Mouse (Mus musculus): ENCODE results near the gene Ebf1.
A peak's percentile ranks its signal among the peaks of the same experiment; 100 is the strongest.
"Not testable (repeated sequence)": the region's sequence is repeated elsewhere in the genome, so short reads cannot be mapped to it uniquely, and the experiment has no call there.

Ebf1 gene

GRCm38 (mm10) chr11:44616788-44617712 lies at the start of gene Ebf1:
Gene Ebf1, plus strand, starts transcription at chr11:44617317.
- peak; percentile 96 for DNase-seq (ENCODE audit: low spot score)

- not testable (repeated sequence) for DNase-seq (ENCODE audit: low spot score)
Measured at GRCm38 (mm10) chr11:44570336-44570735, 46.8 kb upstream of the Ebf1 start.

DNA sequence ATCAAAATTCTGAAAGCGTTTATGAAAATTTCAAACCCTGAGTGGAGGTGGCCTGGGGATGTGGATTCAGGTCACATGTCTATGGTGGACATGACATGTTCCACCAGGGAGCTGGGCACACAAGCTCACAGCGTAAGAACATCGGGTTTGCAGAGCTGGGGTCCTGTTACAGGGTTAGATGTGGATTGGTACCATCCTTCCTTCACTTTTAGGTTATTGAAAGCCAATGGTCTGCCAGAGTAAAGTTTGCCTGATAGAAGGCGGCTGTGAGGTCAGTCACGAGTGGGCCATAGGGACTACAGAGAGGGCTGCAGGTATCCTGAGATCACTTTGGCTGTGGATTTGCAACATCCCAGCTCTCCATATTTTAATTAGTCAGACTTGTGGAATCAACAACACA lies 44.3 kb upstream of the Ebf1 start:
- DNase-seq (ENCODE audit: low spot score) = no peak

DNA sequence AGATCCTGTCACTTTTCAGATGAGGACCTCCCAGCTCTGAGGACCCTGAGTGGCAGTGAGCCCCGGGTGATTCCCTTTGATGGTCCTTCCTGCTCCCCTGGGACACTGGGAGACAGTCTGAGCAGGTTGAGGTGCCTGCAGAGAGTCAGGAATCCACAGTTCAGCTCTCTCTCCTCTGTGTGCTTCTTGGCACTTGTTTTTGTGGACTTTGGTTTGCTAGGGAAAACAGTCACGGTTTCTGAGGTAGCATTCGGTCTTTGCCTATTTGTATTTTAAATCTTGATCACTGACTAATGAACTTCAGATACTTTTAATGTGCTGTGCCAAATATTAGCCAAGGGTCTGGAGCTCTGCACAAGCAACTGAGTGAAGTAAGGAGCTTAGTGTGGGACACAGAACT lies 43.7 kb upstream of the Ebf1 start:
- no peak for DNase-seq (ENCODE audit: low spot score)

GRCm38 (mm10) chr11:44574391-44574790 lies 42.7 kb upstream of the Ebf1 start:
- no peak for DNase-seq (ENCODE audit: low spot score)

DNA sequence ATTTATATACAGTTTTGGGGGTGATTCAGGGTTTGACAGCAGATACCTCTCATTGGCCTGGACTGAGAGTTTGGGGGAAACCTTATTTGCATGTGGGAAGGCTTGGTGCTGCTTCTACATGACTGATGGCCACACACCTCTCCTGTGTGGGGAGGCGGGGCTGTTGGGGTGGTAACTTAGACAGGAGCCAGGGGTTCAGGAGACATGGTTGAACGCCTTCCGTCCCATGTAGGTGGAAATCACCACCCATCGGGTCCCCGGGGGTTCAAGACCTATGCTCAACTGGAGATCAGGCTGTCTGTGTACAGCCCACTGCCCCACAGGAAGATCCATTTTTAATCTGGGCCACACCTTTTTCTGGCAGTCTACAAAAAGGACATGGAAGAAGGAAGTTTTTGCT lies 42.3 kb upstream of the Ebf1 start:
- DNase-seq (ENCODE audit: low spot score) = no peak

DNA sequence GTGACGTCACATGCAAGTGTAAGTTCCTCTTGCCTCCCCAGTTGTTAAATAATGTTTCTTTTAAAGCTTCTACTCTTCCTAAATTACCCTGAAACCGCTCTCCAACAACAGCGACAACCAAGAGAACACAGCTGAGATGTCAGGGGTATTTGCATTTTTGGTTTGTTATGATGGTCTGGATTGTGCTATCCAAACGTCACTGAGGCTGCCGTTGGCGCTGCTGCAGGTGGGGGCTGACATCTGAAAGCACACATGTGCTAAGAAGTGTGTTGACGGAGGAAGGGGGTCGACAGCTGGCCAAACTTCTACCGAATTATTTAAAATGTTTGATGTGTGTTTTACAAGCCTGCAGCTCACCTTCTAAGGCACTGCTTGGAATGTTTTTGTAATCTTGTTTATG lies 39.2 kb upstream of the Ebf1 start:
- no peak for DNase-seq (ENCODE audit: low spot score)

- peak; percentile 51 for DNase-seq (ENCODE audit: low spot score)
Measured at GRCm38 (mm10) chr11:44581277-44581683, 35.8 kb upstream of the Ebf1 start.

- peak; percentile 97 for DNase-seq (ENCODE audit: low spot score)
Measured at GRCm38 (mm10) chr11:44586047-44586696, 30.9 kb upstream of the Ebf1 start.

DNA sequence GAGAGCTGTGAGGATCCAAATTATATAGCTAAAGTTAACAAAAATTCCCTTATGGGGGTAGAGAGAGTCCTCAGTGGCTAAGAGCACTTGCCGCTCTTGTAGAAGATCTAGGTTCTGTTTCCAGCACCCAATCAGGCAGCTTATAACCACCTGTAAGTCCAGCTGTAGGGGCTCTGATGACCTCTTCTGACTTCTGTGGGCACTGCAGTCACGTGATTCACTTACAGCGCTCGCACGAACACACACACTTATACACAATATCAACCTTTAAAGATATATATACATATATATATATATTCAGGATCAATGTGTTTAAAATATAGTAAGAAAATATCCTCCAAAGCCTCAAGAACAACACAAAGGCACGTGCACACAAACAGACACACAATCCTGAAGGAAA lies 24.1 kb upstream of the Ebf1 start:
- no peak for DNase-seq (ENCODE audit: low spot score)

- no peak for DNase-seq (ENCODE audit: low spot score)
Measured at GRCm38 (mm10) chr11:44594768-44595167, 22.3 kb upstream of the Ebf1 start.

DNA sequence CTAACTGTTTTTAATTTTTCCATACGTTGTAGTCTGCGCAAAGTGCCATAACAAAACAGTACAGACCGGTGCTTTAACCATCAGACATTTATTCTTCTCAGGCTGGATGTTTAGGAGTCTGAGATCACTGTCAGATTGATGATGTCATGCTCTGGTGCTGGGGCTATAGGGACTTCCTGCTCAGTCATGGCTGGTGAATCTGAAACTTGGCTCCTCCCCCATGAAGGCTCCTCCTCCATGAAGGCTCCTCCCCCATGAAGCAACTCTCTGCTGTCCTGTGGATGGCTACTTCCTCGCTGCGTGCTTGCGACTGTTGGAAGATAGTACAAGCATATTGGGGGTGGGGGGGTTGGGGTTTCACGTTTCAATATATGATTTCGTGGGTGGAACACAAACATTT lies 10.2 kb upstream of the Ebf1 start:
- DNase-seq (ENCODE audit: low spot score) = no peak

DNA sequence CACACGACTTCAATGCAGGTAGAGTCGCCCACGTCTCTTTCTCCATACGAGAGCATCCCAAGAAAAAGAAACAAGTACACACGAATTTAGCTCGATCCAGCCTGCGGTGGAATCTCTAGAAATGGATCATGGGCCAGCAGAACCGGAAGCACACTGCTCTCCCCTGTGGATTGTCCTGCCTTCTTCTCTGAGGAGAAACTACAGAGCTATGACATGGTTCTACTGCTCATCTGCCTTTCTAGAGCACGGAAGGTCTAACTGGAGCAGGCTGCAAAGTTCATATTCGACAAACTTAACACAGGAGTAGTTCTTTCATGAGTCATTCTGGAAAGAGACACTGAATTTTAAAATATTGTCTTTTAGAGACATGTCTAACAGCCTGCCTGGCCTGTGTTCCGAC lies 8.5 kb upstream of the Ebf1 start:
- no peak for DNase-seq (ENCODE audit: low spot score)

DNA sequence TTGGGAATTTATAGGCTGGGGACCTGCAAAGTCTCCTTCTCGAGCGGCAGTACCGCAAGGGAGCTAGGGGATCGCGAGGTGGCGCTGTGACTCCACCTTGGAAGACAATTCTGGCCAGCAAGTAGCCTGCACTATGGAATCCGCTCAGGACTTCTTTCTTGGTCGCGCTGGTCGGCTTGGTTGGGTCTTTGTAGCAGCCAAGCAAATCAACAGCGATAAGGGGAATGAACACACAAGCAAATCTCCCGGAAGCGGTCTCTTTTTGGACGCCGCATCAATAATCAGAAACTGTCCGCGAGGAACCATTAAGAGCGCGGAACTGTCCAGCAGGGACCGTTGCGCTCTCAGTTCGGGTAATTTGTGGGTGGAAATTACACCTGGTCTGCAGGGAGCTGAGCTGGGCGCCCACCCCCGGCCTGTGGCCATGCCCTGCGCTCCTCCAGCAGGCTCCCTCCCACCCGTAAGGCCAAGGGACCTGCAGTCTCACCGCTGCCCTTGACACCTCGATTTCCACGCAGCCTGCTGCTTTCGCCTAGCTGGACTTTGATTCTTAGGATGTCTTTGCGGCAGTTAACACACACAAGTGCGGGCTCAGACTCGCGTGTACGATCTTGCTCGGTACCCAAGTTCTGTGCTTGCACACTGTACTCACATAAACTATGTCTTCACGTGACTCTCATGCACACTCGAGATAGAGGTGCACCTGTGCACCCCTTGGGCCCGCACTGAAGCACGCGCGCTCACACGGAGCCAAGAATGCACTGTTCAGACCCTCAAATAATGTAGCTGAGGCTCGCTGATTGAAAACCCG lies 5.9 kb upstream of the Ebf1 start:
- DNase-seq (ENCODE audit: low spot score) = peak; percentile 96

- DNase-seq (ENCODE audit: low spot score) = no peak
Measured at GRCm38 (mm10) chr11:44612156-44612555, 5.0 kb upstream of the Ebf1 start.

DNA sequence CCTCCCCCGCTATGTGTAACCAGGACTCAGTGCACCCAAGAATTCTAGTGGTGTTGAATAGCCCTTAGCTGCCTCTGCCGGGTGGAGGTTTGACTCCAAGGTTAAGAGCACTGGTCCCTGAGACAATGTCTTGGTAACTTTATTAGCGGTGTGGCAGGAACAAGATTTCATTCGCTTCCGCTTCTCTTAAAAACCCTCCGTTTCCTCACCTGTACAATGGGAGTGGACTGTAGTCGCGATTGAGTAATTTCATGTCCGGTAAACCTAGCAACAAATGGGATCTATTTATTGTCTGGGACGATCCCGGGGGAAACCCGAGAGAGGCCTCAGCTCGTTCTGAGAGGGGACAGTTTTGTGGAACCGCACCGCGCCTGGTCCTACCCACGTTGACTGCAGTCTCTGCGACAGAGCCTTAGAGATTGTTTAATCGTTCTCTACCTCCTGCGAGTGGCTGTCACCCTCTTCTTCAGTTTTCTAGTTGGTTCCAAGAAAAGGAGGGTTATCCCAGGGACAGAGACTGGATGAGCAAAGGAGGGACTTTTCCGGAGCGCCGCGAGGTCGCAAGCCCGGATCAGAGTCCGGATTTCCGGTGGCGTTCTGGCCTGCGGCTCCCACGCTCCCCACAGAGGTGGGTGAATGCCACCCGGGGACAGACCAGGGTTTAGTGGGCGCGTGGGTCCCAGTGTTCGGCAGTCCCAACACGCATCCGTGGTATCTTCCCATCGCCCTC lies 4.3 kb upstream of the Ebf1 start:
- peak; percentile 40 for DNase-seq (ENCODE audit: low spot score)

DNA sequence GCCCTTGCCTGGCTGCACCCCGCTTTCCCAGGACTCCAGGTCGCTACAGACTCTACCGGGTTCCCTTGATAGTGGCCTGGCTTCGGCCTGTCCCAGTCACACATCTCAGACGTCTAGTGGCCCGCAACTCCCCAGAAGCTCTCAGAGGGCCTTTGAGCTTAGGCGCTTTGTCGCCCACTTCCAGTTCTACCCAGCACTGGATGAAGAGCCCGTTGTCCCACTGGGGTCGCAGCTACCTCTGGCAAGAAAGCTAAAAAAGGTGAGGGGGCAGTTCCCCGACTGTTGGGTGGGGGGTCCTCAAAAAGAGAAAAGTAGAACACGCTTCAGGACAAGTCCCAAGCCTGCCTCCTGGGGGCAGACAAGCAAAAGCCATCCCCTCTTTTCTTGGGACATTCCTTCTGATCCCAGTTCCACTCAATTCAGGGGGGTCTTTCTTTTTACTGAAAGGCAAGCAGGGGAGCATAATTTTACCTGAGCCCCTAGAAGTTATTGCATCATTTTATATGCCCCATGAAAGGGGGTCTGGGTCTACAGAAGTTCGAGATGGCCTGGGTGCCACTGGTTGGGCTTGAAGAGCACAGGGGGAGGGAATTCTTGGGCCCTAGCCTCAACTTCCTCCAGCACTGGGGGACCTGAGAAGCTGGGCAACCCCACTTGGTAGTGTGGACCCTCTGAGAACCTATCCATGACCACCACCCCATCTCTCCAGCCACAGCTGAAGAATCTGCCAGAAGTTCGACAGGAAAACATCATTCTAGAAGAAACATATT lies 3.5 kb upstream of the Ebf1 start:
- DNase-seq (ENCODE audit: low spot score) = no peak

DNA sequence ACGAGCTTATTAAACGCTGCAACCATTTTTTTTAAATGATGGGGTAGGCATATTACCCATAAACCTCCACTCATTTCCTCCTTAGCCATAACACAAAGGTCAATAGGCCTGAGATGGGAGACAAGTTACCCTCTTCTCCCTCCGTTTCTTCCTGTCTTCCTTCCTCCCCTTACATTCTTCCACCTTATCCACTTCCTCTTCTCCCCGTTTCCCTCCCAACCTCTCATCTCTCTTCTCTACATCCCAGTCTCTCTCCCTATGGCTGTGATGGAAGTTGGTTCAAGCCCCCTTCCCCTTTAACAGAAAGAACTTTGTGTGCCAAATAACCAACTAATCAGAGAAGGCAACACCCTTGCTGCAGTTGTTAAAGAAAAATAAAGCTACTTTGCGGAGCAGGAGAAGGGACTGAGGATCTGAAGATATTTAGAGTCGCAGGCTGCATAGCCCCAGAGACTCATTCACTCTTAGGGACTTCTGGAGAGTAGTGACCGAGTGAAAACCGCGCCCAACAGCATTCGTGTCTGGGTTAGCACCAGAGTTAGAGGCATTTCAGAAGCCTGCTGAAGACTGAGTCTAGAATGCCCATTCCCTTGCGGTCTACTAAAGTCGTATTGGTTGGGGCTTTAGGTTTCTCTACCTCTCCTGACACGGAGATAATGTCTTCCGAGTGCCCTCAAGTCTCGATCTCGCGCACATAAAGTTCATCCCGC lies 884 bp upstream of the Ebf1 start:
- no peak for DNase-seq (ENCODE audit: low spot score)

DNA sequence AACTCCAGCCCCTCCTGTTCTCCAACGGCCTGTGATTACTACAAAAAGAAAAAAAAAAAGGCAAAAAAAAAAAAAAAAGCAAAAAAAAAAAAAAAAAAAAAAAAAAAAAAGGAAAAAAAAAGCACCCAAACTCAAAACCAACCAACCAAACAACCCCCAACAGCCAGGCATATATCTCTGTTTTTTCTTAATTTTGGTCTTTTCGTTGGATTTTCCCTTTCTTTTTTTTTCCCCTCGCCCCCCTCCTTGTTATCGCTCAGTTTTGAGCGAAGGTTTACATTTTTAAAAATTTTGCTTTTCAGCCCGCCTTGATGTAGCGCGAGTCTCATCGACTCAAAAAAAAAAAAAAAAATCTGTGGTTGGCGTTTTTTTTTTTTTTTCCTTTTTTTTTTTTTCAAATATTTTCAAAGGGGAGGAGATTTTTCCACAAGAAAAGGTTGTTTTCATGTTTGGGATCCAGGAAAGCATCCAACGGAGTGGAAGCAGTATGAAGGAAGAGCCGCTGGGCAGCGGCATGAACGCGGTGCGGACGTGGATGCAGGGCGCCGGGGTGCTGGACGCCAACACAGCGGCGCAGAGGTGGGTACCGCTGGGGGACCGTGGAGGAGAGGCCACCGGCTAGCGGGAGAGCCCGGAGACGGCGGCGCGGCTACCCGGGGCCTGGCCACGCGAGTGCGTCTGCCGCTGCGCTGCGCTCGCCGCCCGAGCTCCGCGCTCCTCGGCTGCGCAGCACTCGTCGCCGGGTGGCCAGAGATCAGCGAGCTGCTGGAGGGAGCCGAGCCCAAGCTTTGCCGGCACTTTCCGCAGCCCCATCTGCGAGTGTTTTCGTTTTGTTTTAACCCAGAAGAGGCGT lies 843 bp downstream of the Ebf1 start:
- peak; percentile 72 for DNase-seq (ENCODE audit: low spot score)

Measured in retina, embryonic 14.5 days (tissue).